Mouse (Mus musculus) gastrocnemius, postnatal 4 days (tissue): ENCODE measurements around the gene 4930505A04Rik. TPM values are rescaled to one million over a fixed set of nuclear protein-coding genes. Genes with fewer than 3 reads are reported as not detected.

Experiments
- total RNA-seq, 2 experiments: library from RNA; stranded (reverse); gene quantifications; 2 replicates each; pipeline ENCODE4 v1.2.3; 2021

The 4930505A04Rik gene
- total RNA-seq, 2 experiments from 2014 or later: 0.31 to 0.32 TPM

Other genes starting within 250 kb of the 4930505A04Rik start
- 100 to 1,000 TPM; 233 to 240 TPM for gene Sptbn1, start 203.7 kb downstream of the 4930505A04Rik start, total RNA-seq
- gene Acyp2, start 177.8 kb upstream of the 4930505A04Rik start, total RNA-seq: 10 to 100 TPM; 22.5 to 23.2 TPM